Mouse (Mus musculus) heart, adult 2 months (tissue): ENCODE measurements around the gene Cep128. TPM values are rescaled to one million over a fixed set of nuclear protein-coding genes. Genes with fewer than 3 reads are reported as not detected.

Experiments used
- DNase-seq, 2 experiments: peaks; one replicate each; pipeline ENCODE4 v3.0.0; 2021
- H3K27ac ChIP-seq: fragments of 200-600 bp; 2 replicates; pipeline ENCODE4 v1.8.1; 2022
- H3K27me3 ChIP-seq: fragments of 200-500 bp; 2 replicates; pipeline ENCODE4 v1.6.1; 2012; ENCODE audit warnings: mild to moderate bottlenecking, low read length, inconsistent platforms, mixed read lengths; ENCODE audit not compliant: control insufficient read depth, insufficient read depth
- H3K36me3 ChIP-seq: fragments of 200-500 bp; 2 replicates; pipeline ENCODE4 v1.6.1; 2012; ENCODE audit warnings: low read length, inconsistent platforms; ENCODE audit not compliant: control insufficient read depth, insufficient read depth
- H3K4me1 ChIP-seq: fragments of 200-500 bp; 2 replicates; pipeline ENCODE4 v1.6.1; 2011; ENCODE audit warnings: low read length; ENCODE audit not compliant: control insufficient read depth, insufficient read depth
- H3K4me3 ChIP-seq: fragments of 200-600 bp; 2 replicates; pipeline ENCODE4 v1.8.1; 2022
- H3K79me2 ChIP-seq: fragments of 200-500 bp; replicated peaks from 2 replicates; pipeline ENCODE4 v1.6.1; 2012; ENCODE audit warnings: mild to moderate bottlenecking, inconsistent platforms, low read length, moderate library complexity, mixed read lengths; ENCODE audit not compliant: control insufficient read depth, insufficient read depth
- H3K9ac ChIP-seq: fragments of 200-500 bp; 2 replicates; pipeline ENCODE4 v1.6.1; 2012; ENCODE audit warnings: low read depth, mild to moderate bottlenecking, control low read depth, inconsistent platforms, low read length, mixed read lengths
- CTCF ChIP-seq: fragments of 200-600 bp; IDR thresholded peaks from 2 replicates; pipeline ENCODE4 v1.8.1; 2022; ENCODE audit warnings: antibody characterized with exemption, mild to moderate bottlenecking, moderate library complexity
- EP300 ChIP-seq: fragments of 200-500 bp; IDR thresholded peaks from 2 replicates; pipeline ENCODE4 v1.6.1; 2011; ENCODE audit warnings: low read depth, low read length, control low read depth; ENCODE audit not compliant: insufficient read depth
- POLR2A ChIP-seq: fragments of 200-500 bp; IDR thresholded peaks from 2 replicates; pipeline ENCODE4 v1.6.1; 2011; ENCODE audit warnings: mild to moderate bottlenecking, low read depth, low read length, control low read depth; ENCODE audit not compliant: insufficient read depth
- WGBS: fragments of 180-500 bp; shearing (Covaris S2); methylation state at CpG from one replicate; pipeline ENCODE4 v1.1.7; 2018; 5-methylcytosine and 5-hydroxymethylcytosine counted together
- intact Hi-C: fragments of 180-260 bp; cut with DNase I; formaldehyde crosslinking; loops from one replicate; pipeline ENCODE4 v1.15.1; 2025
- microRNA-seq, 2 experiments: library from miRNA; unstranded; fragments of <30 nt; microRNA quantifications; one replicate each; pipeline ENCODE4 v1.2.0; 2021
- polyA plus RNA-seq: library from polyadenylated mRNA; depleted of rRNA; stranded (reverse); fragments of >200 nt; gene quantifications from 2 replicates; pipeline ENCODE4 v1.2.3, GENCODE M21; 2012; rRNA removed
- total RNA-seq, 2 experiments: library from RNA; stranded (reverse); gene quantifications; 2 replicates each; pipeline ENCODE4 v1.2.3; 2021

Gene Cep128
- total and polyA plus RNA-seq, 3 experiments: 8.7 to 11.0 (median 10.0) TPM

DNA sequence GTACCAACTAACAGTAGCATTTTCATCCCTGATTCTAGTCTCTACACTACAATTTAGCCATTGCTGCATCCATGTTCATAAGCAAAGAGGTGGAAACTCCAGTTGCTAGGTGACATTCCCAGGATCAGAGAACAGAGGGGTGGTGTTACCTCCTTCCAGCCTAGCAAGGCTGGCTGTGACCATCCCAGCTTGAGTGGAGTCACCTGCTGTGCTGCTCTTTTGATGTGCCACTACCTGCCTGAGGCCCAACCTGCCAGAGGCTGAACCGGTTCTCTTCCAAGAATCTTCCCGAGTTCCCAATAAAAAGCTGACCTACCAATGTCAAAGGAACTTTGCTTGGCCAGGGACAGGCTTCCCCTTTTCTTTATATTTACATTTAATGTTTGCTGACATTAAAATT, 408.8 kb downstream of the Cep128 start:
- H3K27me3 ChIP-seq: no peaks in the 10 kb centered on the region
- no peaks in the 10 kb centered on the region for H3K79me2 ChIP-seq
- H3K36me3 ChIP-seq: no peaks in the 10 kb centered on the region
- DNase-seq: no peak
- no peak for TF ChIP-seq POLR2A
- 41% methylated on average over 2 of the region's 2 CpGs for WGBS
- no peak overlapping the region for H3K27ac ChIP-seq
- H3K4me1 ChIP-seq: no peaks in the 10 kb centered on the region
- H3K4me3 ChIP-seq: no peak overlapping the region
- H3K9ac ChIP-seq: no peak overlapping the region
- intact Hi-C loops: no loop called here

GRCm38 (mm10) chr12:90971156-90971555, 413.1 kb downstream of the Cep128 start:
- Histone ChIP-seq H3K27me3 (no peaks in the 10 kb centered on the region), H3K79me2 (no peaks in the 10 kb centered on the region), H3K4me3 (no peak overlapping the region), H3K9ac (no peak overlapping the region), H3K27ac (no peak overlapping the region; the same call in 1 of the 2 replicates), H3K36me3 (no peaks in the 10 kb centered on the region), H3K4me1 (no peaks in the 10 kb centered on the region)
- intact Hi-C loops: no loop called here
- WGBS: 64% methylated on average over 3 of the region's 3 CpGs
- peak; percentile 19 to 26 for DNase-seq
- TF ChIP-seq POLR2A (no peak), EP300 (no peak), CTCF (no peak)

DNA sequence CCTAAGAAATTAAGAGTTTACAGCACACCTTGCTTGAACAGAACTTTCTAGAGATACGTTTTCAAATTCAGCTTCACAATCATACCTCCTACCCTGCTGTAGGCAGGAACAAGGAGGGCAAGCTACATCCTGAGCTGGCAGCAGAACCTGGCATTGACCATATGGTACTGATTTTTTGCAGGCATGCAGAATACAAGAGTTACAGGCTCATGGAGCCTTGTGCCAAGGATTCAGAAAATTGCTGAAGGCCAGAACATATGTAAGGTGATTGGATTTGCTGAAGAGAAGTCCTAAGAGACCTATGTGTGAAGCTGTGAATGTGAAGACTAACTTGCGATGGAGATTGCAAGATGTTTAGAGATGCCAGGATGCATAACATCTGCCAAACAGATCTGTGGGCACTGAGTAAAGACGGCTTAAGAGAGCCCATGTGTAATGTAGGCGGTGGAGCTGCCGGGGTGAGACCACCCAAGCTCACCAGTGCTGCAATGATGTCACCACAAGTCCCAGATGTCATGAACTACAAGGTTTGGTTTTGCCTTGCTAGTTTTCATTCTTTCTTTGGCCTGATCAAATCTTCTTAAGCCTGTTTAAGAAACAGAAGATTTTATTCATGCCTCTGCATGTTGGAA, 422.7 kb downstream of the Cep128 start:
- Histone ChIP-seq H3K9ac (no peak overlapping the region), H3K27ac (no peak overlapping the region), H3K27me3 (no peaks in the 10 kb centered on the region), H3K4me1 (no peaks in the 10 kb centered on the region), H3K79me2 (no peaks in the 10 kb centered on the region), H3K36me3 (no peaks in the 10 kb centered on the region), H3K4me3 (no peak overlapping the region)
- WGBS: 74% methylated on average over 5 of the region's 5 CpGs
- TF ChIP-seq EP300: no peak
- TF ChIP-seq POLR2A: no peak
- no peak for TF ChIP-seq CTCF
- no peak for DNase-seq
- intact Hi-C loops: no loop called here

GRCm38 (mm10) chr12:90954740-90955473, 429.3 kb downstream of the Cep128 start:
- Histone ChIP-seq H3K4me1 (no peaks in the 10 kb centered on the region), H3K36me3 (no peaks in the 10 kb centered on the region), H3K9ac (no peak overlapping the region), H3K27me3 (no peaks in the 10 kb centered on the region), H3K4me3 (no peak overlapping the region), H3K27ac (no peak overlapping the region), H3K79me2 (no peaks in the 10 kb centered on the region)
- intact Hi-C loops: no loop called here
- no peak for DNase-seq
- TF ChIP-seq POLR2A: no peak
- TF ChIP-seq EP300: no peak
- TF ChIP-seq CTCF: no peak
- 56% methylated on average over 7 of the region's 7 CpGs for WGBS

Small RNA genes lying within 50 kb of the gene (microRNA-seq; reads per million reads assigned to microRNA genes)
- 0 reads per million in 2 experiments for gene Gm44370

Other genes starting within 250 kb of the Cep128 start
- under 1 TPM; 0.16 to 0.41 TPM for gene Tshr, start 154 bp upstream of the Cep128 start, total RNA-seq
- gene Tshr, start 154 bp upstream of the Cep128 start, polyA plus RNA-seq: 0.45 and 0.56 TPM in 2 replicates
- gene Gtf2a1, start 206.1 kb upstream of the Cep128 start, total RNA-seq: 10 to 100 TPM; 25.3 to 28.3 TPM
- 9.1 and 12.3 TPM in 2 replicates for gene Gtf2a1, start 206.1 kb upstream of the Cep128 start, polyA plus RNA-seq